Mouse (Mus musculus) kidney, adult 11 months (tissue): ENCODE data around the gene Rtn4rl1.
A peak's percentile ranks its signal among the peaks of the same experiment; 100 is the strongest.

Experiments used
- DNase-seq: peaks from one replicate; pipeline ENCODE4 v3.0.0; 2022

The Rtn4rl1 gene

GRCm38 (mm10) chr11:75190905-75191441 is 2.6 kb upstream of the Rtn4rl1 start, which contains the start of gene Dph1:
Dph1 (minus strand) TSS chr11:75191241.
- DNase-seq: no peak

- DNase-seq: no peak
These were observed 1.7 kb upstream of the Rtn4rl1 start for GRCm38 (mm10) chr11:75191841-75192240.

GRCm38 (mm10) chr11:75192336-75193214 is 1.0 kb upstream of the Rtn4rl1 start:
- peak; percentile 80 for DNase-seq

GRCm38 (mm10) chr11:75194121-75194849 is 702 bp downstream of the Rtn4rl1 start:
- DNase-seq: no peak

GRCm38 (mm10) chr11:75194850-75195461 is 1.4 kb downstream of the Rtn4rl1 start:
- DNase-seq: peak; percentile 70

- DNase-seq: no peak
These were observed 2.5 kb downstream of the Rtn4rl1 start for GRCm38 (mm10) chr11:75196131-75196530.

- DNase-seq: no peak
These were observed 4.4 kb downstream of the Rtn4rl1 start for GRCm38 (mm10) chr11:75197956-75198355.

GRCm38 (mm10) chr11:75198792-75199191 is 5.2 kb downstream of the Rtn4rl1 start:
- DNase-seq: no peak

- DNase-seq: no peak
These were observed 6.4 kb downstream of the Rtn4rl1 start for GRCm38 (mm10) chr11:75199951-75200350.

- DNase-seq: no peak
These were observed 7.4 kb downstream of the Rtn4rl1 start for GRCm38 (mm10) chr11:75200935-75201334.

GRCm38 (mm10) chr11:75201721-75202120 is 8.1 kb downstream of the Rtn4rl1 start:
- no peak for DNase-seq

- no peak for DNase-seq
These were observed 10.3 kb downstream of the Rtn4rl1 start for GRCm38 (mm10) chr11:75203926-75204325.

- DNase-seq: no peak
These were observed 10.9 kb downstream of the Rtn4rl1 start for GRCm38 (mm10) chr11:75204472-75204871.

GRCm38 (mm10) chr11:75206347-75206746 is 12.8 kb downstream of the Rtn4rl1 start:
- no peak for DNase-seq

- DNase-seq: no peak
These were observed 15.8 kb downstream of the Rtn4rl1 start for GRCm38 (mm10) chr11:75209363-75209762.

GRCm38 (mm10) chr11:75210093-75210492 is 16.5 kb downstream of the Rtn4rl1 start:
- no peak for DNase-seq

- no peak for DNase-seq
These were observed 17.2 kb downstream of the Rtn4rl1 start for GRCm38 (mm10) chr11:75210755-75211154.

- peak; percentile 85 for DNase-seq
These were observed 18.6 kb downstream of the Rtn4rl1 start for GRCm38 (mm10) chr11:75212031-75212667.

- peak; percentile 76 for DNase-seq
These were observed 19.3 kb downstream of the Rtn4rl1 start for GRCm38 (mm10) chr11:75212876-75213275.

- DNase-seq: peak; percentile 92
These were observed 19.9 kb downstream of the Rtn4rl1 start for GRCm38 (mm10) chr11:75213372-75214080.

- peak; percentile 53 for DNase-seq
These were observed 20.7 kb downstream of the Rtn4rl1 start for GRCm38 (mm10) chr11:75214081-75214950.
